Mouse (Mus musculus) forebrain, embryonic 16.5 days (tissue): ENCODE data around the gene Hoxa7. TPM values are rescaled to one million over a fixed set of nuclear protein-coding genes. Genes with fewer than 3 reads are reported as not detected.

Source experiments
- ATAC-seq: fragments of 200-750 bp; cut with Nextera tagmentation; 2 replicates; pipeline ENCODE4 v1.8.0; 2017; ENCODE audit warnings: mild to moderate bottlenecking, moderate library complexity
- H3K27ac ChIP-seq: fragments of 300-500 bp; sonication (generic); 2 replicates; pipeline ENCODE4 v1.5.1; 2014; ENCODE audit warnings: low read length, control low read depth
- H3K27me3 ChIP-seq: fragments of 300-500 bp; sonication (generic); replicated peaks from 2 replicates; pipeline ENCODE4 v1.6.1; 2014; ENCODE audit warnings: low read length; ENCODE audit not compliant: control insufficient read depth, insufficient read depth
- H3K36me3 ChIP-seq: fragments of 300-500 bp; sonication (generic); 2 replicates; pipeline ENCODE4 v1.6.1; 2014; ENCODE audit not compliant: control insufficient read depth, insufficient read depth
- H3K4me1 ChIP-seq: fragments of 300-500 bp; sonication (generic); replicated peaks from 2 replicates; pipeline ENCODE4 v1.6.1; 2014; ENCODE audit warnings: low read length; ENCODE audit not compliant: control insufficient read depth, insufficient read depth
- H3K4me2 ChIP-seq: fragments of 300-500 bp; sonication (generic); 2 replicates; pipeline ENCODE4 v1.6.1; 2014; ENCODE audit warnings: mild to moderate bottlenecking, low read length, control low read depth
- H3K4me3 ChIP-seq: fragments of 300-500 bp; sonication (generic); replicated peaks from 2 replicates; pipeline ENCODE4 v1.5.1; 2014; ENCODE audit warnings: mild to moderate bottlenecking, low read length, control low read depth
- H3K9ac ChIP-seq: fragments of 300-500 bp; sonication (generic); replicated peaks from 2 replicates; pipeline ENCODE4 v1.6.1; 2014; ENCODE audit warnings: low read depth, low read length, control low read depth
- H3K9me3 ChIP-seq: fragments of 300-500 bp; sonication (generic); 2 replicates; pipeline ENCODE4 v1.6.1; 2016; ENCODE audit warnings: low read length; ENCODE audit not compliant: control insufficient read depth
- WGBS: fragments of 180-500 bp; shearing (Covaris S2); extraction: QIAGEN DNeasy Blood & Tissue Kit; methylation state at CpG from one replicate; pipeline ENCODE4 v1.1.7; 2014; 5-methylcytosine and 5-hydroxymethylcytosine counted together
- polyA plus RNA-seq: library from polyadenylated mRNA; unstranded; fragments of >200 nt; fragmentation: Nextera tagmentation; extraction: Ambion mirVana; gene quantifications from 2 replicates; pipeline ENCODE4 v1.2.1, GENCODE M21; 2015

The Hoxa7 gene
- polyA plus RNA-seq, 1 experiment from 2014 or later, result not detected

- no peak for ATAC-seq
- H3K4me1 ChIP-seq, result no peaks in the 10 kb centered on the region
- 9% methylated on average over 10 of the region's 10 CpGs for WGBS
- H3K9ac ChIP-seq, result no peak overlapping the region
- no peaks in the 10 kb centered on the region; the same call in 1 of the 2 replicates for H3K9me3 ChIP-seq
- H3K4me3 ChIP-seq, result no peak overlapping the region
- no peak overlapping the region for H3K27ac ChIP-seq
- H3K27me3 ChIP-seq, result peaks cover 98% of the 10 kb centered on the region
- no peaks in the 10 kb centered on the region for H3K36me3 ChIP-seq
- no peak overlapping the region for H3K4me2 ChIP-seq
These were observed 38.2 kb downstream of the Hoxa7 start for GRCm38 (mm10) chr6:52183311-52184080.

- H3K27me3 ChIP-seq, result peaks cover 95% of the 10 kb centered on the region
- H3K36me3 ChIP-seq, result no peaks in the 10 kb centered on the region
- ATAC-seq, result no peak
- H3K4me1 ChIP-seq, result no peaks in the 10 kb centered on the region
- no peak overlapping the region for H3K4me3 ChIP-seq
- no peak overlapping the region for H3K9ac ChIP-seq
- H3K9me3 ChIP-seq, result no peaks in the 10 kb centered on the region; the same call in 1 of the 2 replicates
- H3K4me2 ChIP-seq, result no peak overlapping the region
- 0% methylated on average over 1 of the region's 1 CpGs for WGBS
- no peak overlapping the region for H3K27ac ChIP-seq
These were observed 38.9 kb downstream of the Hoxa7 start for GRCm38 (mm10) chr6:52182793-52183192.

GRCm38 (mm10) chr6:52182030-52182429 lies 39.6 kb downstream of the Hoxa7 start:
- Histone ChIP-seq H3K9me3 (no peaks in the 10 kb centered on the region; the same call in 1 of the 2 replicates), H3K27ac (no peak overlapping the region), H3K36me3 (no peaks in the 10 kb centered on the region), H3K27me3 (peaks cover 94% of the 10 kb centered on the region), H3K4me3 (no peak overlapping the region), H3K4me2 (no peak overlapping the region), H3K4me1 (no peaks in the 10 kb centered on the region), H3K9ac (no peak overlapping the region)
- WGBS, result 10% methylated on average over 2 of the region's 2 CpGs
- no peak for ATAC-seq

- no peak for ATAC-seq
- H3K9me3 ChIP-seq, result no peaks in the 10 kb centered on the region
- peaks cover 93% of the 10 kb centered on the region for H3K27me3 ChIP-seq
- no peak overlapping the region for H3K9ac ChIP-seq
- H3K27ac ChIP-seq, result no peak overlapping the region
- H3K36me3 ChIP-seq, result no peaks in the 10 kb centered on the region
- H3K4me3 ChIP-seq, result no peak overlapping the region
- no peak overlapping the region for H3K4me2 ChIP-seq
- 5% methylated on average over 3 of the region's 3 CpGs for WGBS
- no peaks in the 10 kb centered on the region for H3K4me1 ChIP-seq
These were observed 40.9 kb downstream of the Hoxa7 start for GRCm38 (mm10) chr6:52180726-52181125.

GRCm38 (mm10) chr6:52180213-52180710 lies 41.4 kb downstream of the Hoxa7 start:
- Histone ChIP-seq H3K9ac (no peak overlapping the region), H3K4me2 (no peak overlapping the region), H3K27ac (no peak overlapping the region), H3K4me3 (no peak overlapping the region), H3K27me3 (peaks cover 91% of the 10 kb centered on the region), H3K9me3 (no peaks in the 10 kb centered on the region), H3K36me3 (no peaks in the 10 kb centered on the region), H3K4me1 (no peaks in the 10 kb centered on the region)
- no peak for ATAC-seq
- 2% methylated on average over 11 of the region's 11 CpGs for WGBS

- H3K27me3 ChIP-seq, result peaks cover 92% of the 10 kb centered on the region
- H3K4me3 ChIP-seq, result no peak overlapping the region
- no peaks in the 10 kb centered on the region for H3K4me1 ChIP-seq
- no peak overlapping the region for H3K27ac ChIP-seq
- WGBS, result 1% methylated on average over 10 of the region's 10 CpGs
- H3K9ac ChIP-seq, result no peak overlapping the region
- H3K36me3 ChIP-seq, result no peaks in the 10 kb centered on the region
- H3K9me3 ChIP-seq, result no peaks in the 10 kb centered on the region
- no peak for ATAC-seq
- no peak overlapping the region for H3K4me2 ChIP-seq
These were observed 42.0 kb downstream of the Hoxa7 start for GRCm38 (mm10) chr6:52179690-52180089.

GRCm38 (mm10) chr6:52178918-52179665 lies 42.6 kb downstream of the Hoxa7 start:
- under 1% methylated on average over 4 of the region's 4 CpGs for WGBS
- H3K9ac ChIP-seq, result no peak overlapping the region
- no peaks in the 10 kb centered on the region for H3K9me3 ChIP-seq
- H3K27me3 ChIP-seq, result peaks cover 89% of the 10 kb centered on the region
- H3K36me3 ChIP-seq, result no peaks in the 10 kb centered on the region
- no peaks in the 10 kb centered on the region for H3K4me1 ChIP-seq
- no peak overlapping the region for H3K4me2 ChIP-seq
- no peak for ATAC-seq
- H3K4me3 ChIP-seq, result no peak overlapping the region
- no peak overlapping the region for H3K27ac ChIP-seq

- WGBS, result 1% methylated on average over 9 of the region's 9 CpGs
- no peaks in the 10 kb centered on the region for H3K36me3 ChIP-seq
- no peak overlapping the region for H3K27ac ChIP-seq
- no peak overlapping the region for H3K4me2 ChIP-seq
- H3K27me3 ChIP-seq, result peaks cover 88% of the 10 kb centered on the region
- no peak overlapping the region for H3K4me3 ChIP-seq
- no peak for ATAC-seq
- no peak overlapping the region for H3K9ac ChIP-seq
- no peaks in the 10 kb centered on the region for H3K4me1 ChIP-seq
- no peaks in the 10 kb centered on the region for H3K9me3 ChIP-seq
These were observed 43.8 kb downstream of the Hoxa7 start for GRCm38 (mm10) chr6:52177806-52178205.

GRCm38 (mm10) chr6:52177061-52177735 lies 44.5 kb downstream of the Hoxa7 start, which contains the start of gene 5730596B20Rik:
TSS of gene 5730596B20Rik (plus strand) at chr6:52177498.
- Histone ChIP-seq H3K36me3 (no peaks in the 10 kb centered on the region), H3K4me1 (0 out of 2 replicates have a peak, but pooled peaks cover 3% of the 10 kb centered on the region), H3K27me3 (peaks cover 88% of the 10 kb centered on the region), H3K4me3 (no peak within 1 kb of the TSS), H3K4me2 (no peak within 1 kb of the TSS), H3K9ac (no peak within 1 kb of the TSS), H3K9me3 (no peaks in the 10 kb centered on the region), H3K27ac (no peak within 1 kb of the TSS)
- ATAC-seq, result no peak
- WGBS, result under 1% methylated on average over 36 of the region's 36 CpGs
